Mouse (Mus musculus) forebrain, embryonic 15.5 days (tissue): ENCODE data around the gene Hepacam. TPM values are rescaled to one million over a fixed set of nuclear protein-coding genes. Genes with fewer than 3 reads are reported as not detected.

Experiments used
- ATAC-seq: fragments of 200-750 bp; cut with Nextera tagmentation; replicated peaks from 2 replicates; pipeline ENCODE4 v1.8.0; 2017; ENCODE audit warnings: mild to moderate bottlenecking, moderate TSS enrichment, moderate library complexity
- H3K27ac ChIP-seq: fragments of 300-500 bp; sonication (generic); replicated peaks from 2 replicates; pipeline ENCODE4 v1.5.1; 2015; ENCODE audit warnings: mild to moderate bottlenecking, inconsistent platforms
- H3K27me3 ChIP-seq: fragments of 300-500 bp; sonication (generic); 2 replicates; pipeline ENCODE4 v1.6.1; 2015; ENCODE audit warnings: inconsistent platforms
- H3K36me3 ChIP-seq: fragments of 300-500 bp; sonication (generic); 2 replicates; pipeline ENCODE4 v1.6.1; 2015; ENCODE audit warnings: mild to moderate bottlenecking, inconsistent platforms
- H3K4me1 ChIP-seq: fragments of 300-500 bp; sonication (generic); 2 replicates; pipeline ENCODE4 v1.6.1; 2015; ENCODE audit warnings: inconsistent platforms
- H3K4me2 ChIP-seq: fragments of 300-500 bp; sonication (generic); replicated peaks from 2 replicates; pipeline ENCODE4 v1.6.1; 2015; ENCODE audit warnings: mild to moderate bottlenecking, inconsistent platforms
- H3K4me3 ChIP-seq: fragments of 300-500 bp; sonication (generic); 2 replicates; pipeline ENCODE4 v1.5.1; 2015; ENCODE audit warnings: mild to moderate bottlenecking, inconsistent platforms
- H3K9ac ChIP-seq: fragments of 300-500 bp; sonication (generic); replicated peaks from 2 replicates; pipeline ENCODE4 v1.6.1; 2015; ENCODE audit warnings: mild to moderate bottlenecking, inconsistent platforms
- H3K9me3 ChIP-seq: fragments of 300-500 bp; sonication (generic); 2 replicates; pipeline ENCODE4 v1.6.1; 2016; ENCODE audit warnings: inconsistent platforms
- WGBS: fragments of 180-500 bp; shearing (Covaris S2); methylation state at CpG from one replicate; pipeline ENCODE4 v1.1.7; 2015; ENCODE audit warnings: mixed read lengths; 5-methylcytosine and 5-hydroxymethylcytosine counted together
- polyA plus RNA-seq: library from polyadenylated mRNA; unstranded; fragments of >200 nt; fragmentation: Nextera tagmentation; extraction: Ambion mirVana; gene quantifications from 2 replicates; pipeline ENCODE4 v1.2.1, GENCODE M21; 2015

Gene Hepacam
- polyA plus RNA-seq, 1 experiment from 2014 or later = 4.9 TPM

- 34% methylated on average over 12 of the region's 12 CpGs for WGBS
- ATAC-seq = peak; percentile 58
- H3K4me3 ChIP-seq = peak overlapping the region; percentile 31
- H3K9me3 ChIP-seq = no peaks in the 10 kb centered on the region
- H3K36me3 ChIP-seq = no peaks in the 10 kb centered on the region
- H3K4me1 ChIP-seq = peaks cover 8% of the 10 kb centered on the region
- H3K9ac ChIP-seq = no peak overlapping the region
- no peak overlapping the region for H3K27ac ChIP-seq
- H3K27me3 ChIP-seq = no peaks in the 10 kb centered on the region
- H3K4me2 ChIP-seq = peak overlapping the region; percentile 44
These were observed 54.1 kb downstream of the Hepacam start for GRCm38 (mm10) chr9:37421239-37421638.

DNA sequence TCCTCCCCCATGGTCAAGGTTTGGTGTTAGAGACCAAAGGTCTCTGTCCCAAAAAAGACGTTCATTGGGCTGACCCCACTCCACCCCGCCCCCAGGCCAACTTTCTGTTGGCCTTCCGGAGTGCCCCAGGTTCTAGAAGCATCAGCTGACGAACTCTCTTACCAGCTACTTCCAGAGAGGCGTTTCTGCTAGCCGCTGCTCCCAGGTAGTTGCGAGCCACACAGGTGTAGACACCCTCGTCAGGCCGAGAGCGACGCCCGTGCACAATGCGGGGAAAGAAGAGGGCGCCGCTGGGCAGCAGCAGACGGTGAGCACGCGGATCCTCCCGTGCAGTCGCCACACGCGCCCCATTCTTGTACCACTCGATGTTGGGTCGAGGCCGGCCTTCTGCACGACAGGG lies 62.2 kb downstream of the Hepacam start:
- 60% methylated on average over 26 of the region's 26 CpGs for WGBS
- ATAC-seq = no peak
- H3K9ac ChIP-seq = no peak overlapping the region
- no peak overlapping the region for H3K4me2 ChIP-seq
- no peaks in the 10 kb centered on the region for H3K36me3 ChIP-seq
- H3K27ac ChIP-seq = no peak overlapping the region
- no peak overlapping the region for H3K4me3 ChIP-seq
- H3K9me3 ChIP-seq = no peaks in the 10 kb centered on the region
- H3K27me3 ChIP-seq = peaks cover 38% of the 10 kb centered on the region
- peaks cover 28% of the 10 kb centered on the region for H3K4me1 ChIP-seq

- peak; percentile 82 for ATAC-seq
- Histone ChIP-seq H3K4me2 (peak overlapping the region; percentile 34), H3K36me3 (no peaks in the 10 kb centered on the region), H3K9me3 (no peaks in the 10 kb centered on the region), H3K4me1 (peaks cover 32% of the 10 kb centered on the region), H3K27ac (no peak overlapping the region), H3K27me3 (peaks cover 49% of the 10 kb centered on the region), H3K9ac (no peak overlapping the region), H3K4me3 (peak overlapping the region; percentile 19)
- WGBS = 0% methylated on average over 12 of the region's 12 CpGs
These were observed 63.4 kb downstream of the Hepacam start for GRCm38 (mm10) chr9:37430582-37430981.

DNA sequence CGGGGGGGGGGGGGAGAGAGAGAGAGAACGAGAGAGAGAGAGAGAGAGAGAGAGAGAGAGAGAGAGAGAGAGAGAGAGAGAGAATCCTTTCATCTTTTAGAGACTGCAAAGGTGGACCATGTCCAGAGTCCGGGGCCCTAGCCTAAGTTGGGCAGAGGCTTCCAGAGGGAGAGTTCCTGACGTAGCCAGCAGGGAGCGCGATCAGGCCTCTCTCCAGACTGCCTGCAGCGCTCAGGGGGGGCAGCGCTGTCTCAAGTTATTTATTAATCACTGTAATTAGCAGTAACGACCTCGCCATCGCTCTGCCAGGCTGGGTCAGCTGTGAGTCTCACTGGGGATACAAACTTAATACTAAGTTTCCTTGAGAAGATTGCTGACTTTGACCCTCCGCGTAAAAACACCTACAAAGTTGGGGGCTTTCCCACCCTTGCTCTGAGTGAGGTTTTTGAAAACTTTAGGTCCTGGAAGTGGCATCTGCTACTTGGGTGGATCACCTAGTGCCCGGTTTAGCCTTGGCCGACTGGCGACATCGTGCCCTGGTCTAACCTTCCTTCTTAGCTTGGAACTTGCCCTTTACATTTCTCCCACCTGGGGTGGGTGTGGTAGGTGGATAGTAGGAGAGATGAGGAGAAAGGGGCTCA lies 65.0 kb downstream of the Hepacam start:
- Histone ChIP-seq H3K27me3 (peaks cover 53% of the 10 kb centered on the region), H3K9me3 (no peaks in the 10 kb centered on the region), H3K9ac (peak overlapping the region; percentile 28; the same call in 1 of the 2 replicates), H3K4me2 (peak overlapping the region; percentile 67), H3K4me1 (peaks cover 32% of the 10 kb centered on the region), H3K36me3 (no peaks in the 10 kb centered on the region), H3K27ac (no peak overlapping the region), H3K4me3 (peak overlapping the region; percentile 43)
- WGBS = 0% methylated on average over 16 of the region's 17 CpGs
- 0 out of 2 replicates have a peak, but pooled peaks have one; percentile 30 for ATAC-seq

DNA sequence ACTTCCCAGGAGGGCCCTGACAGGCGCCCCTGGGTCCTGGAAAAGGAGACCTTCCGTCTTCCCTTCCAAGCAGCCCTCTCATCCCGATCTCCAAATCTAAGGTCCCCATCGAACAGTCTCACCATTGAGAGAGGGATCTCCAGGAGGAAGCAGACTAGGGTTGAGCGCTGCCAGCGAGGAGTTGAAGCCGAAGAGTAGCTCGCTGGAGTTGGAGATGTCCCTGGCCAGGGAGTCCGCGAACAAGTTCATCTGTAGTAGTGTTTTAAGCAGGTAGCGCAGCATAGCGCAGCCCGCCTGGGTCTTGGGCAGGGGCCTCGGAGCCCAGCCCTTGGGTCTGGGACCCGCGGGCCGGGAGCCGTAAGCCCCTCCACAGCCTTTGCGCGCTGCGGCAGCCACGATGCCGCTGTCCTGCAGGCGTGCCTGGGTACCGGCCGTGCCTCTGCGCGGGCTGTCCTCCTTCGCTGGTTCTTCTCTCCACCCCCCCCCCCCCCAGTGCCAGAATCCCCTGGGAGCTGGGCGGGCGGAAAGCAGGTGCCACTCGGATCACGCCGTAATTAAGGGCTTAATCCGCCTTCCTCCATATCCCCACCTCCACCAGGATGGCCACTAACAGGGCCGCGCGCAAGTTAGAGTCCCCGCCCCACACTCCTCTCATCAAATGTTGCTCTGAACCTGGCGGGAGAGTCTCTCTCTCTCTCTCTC lies 65.7 kb downstream of the Hepacam start, which contains the start of gene Robo3:
Gene Robo3, minus strand, starts transcription at position 527 of the 702 bp plus-strand sequence.
- peaks cover 53% of the 10 kb centered on the region for H3K27me3 ChIP-seq
- WGBS = under 1% methylated on average over 39 of the region's 40 CpGs
- 0 out of 2 replicates have a peak, but pooled peaks have one; percentile 15 for ATAC-seq

GRCm38 (mm10) chr9:37433823-37434560 lies 66.8 kb downstream of the Hepacam start:
- 6% methylated on average over 18 of the region's 18 CpGs for WGBS
- peak overlapping the region; percentile 43; the same call in 1 of the 2 replicates for H3K4me3 ChIP-seq

More for the DNA sequence above, 65.7 kb downstream of the Hepacam start, which contains the start of gene Robo3:
- Histone ChIP-seq H3K9ac (peak within 1 kb of the TSS; percentile 28), H3K27ac (no peak within 1 kb of the TSS), H3K9me3 (no peaks in the 10 kb centered on the region), H3K4me2 (peak within 1 kb of the TSS; percentile 67), H3K4me3 (peak within 1 kb of the TSS; percentile 43), H3K36me3 (no peaks in the 10 kb centered on the region), H3K4me1 (peaks cover 36% of the 10 kb centered on the region)

DNA sequence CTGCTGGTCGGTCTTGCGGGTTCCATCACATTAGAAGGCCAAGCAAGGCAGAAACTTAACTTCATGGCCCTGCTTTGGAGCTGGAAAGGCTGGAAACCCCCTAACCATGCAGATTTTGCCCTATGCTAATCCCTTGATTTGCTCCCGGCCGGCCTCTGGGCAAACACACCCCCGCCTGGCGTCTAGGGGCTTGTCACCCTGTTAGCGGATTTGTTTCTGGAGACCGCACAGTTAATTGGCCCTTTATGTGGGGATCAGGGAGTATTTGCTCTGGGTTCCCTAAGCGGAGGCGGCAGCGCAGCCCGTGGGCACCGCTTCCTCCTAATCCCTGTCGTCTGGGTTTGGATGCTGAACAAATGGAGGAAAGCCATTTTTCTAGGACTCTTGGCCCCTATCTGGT lies 67.8 kb downstream of the Hepacam start:
- Histone ChIP-seq H3K36me3 (no peaks in the 10 kb centered on the region), H3K4me1 (peaks cover 44% of the 10 kb centered on the region), H3K9ac (no peak overlapping the region), H3K27ac (no peak overlapping the region), H3K4me2 (no peak overlapping the region), H3K9me3 (no peaks in the 10 kb centered on the region), H3K27me3 (peaks cover 46% of the 10 kb centered on the region), H3K4me3 (no peak overlapping the region)
- no peak for ATAC-seq
- 4% methylated on average over 14 of the region's 14 CpGs for WGBS

More at GRCm38 (mm10) chr9:37433823-37434560, 66.8 kb downstream of the Hepacam start:
- Histone ChIP-seq H3K36me3 (no peaks in the 10 kb centered on the region), H3K4me1 (peaks cover 44% of the 10 kb centered on the region), H3K27me3 (peaks cover 53% of the 10 kb centered on the region), H3K9ac (no peak overlapping the region), H3K9me3 (no peaks in the 10 kb centered on the region), H3K27ac (no peak overlapping the region), H3K4me2 (peak overlapping the region; percentile 67; the same call in 1 of the 2 replicates)
- no peak for ATAC-seq

DNA sequence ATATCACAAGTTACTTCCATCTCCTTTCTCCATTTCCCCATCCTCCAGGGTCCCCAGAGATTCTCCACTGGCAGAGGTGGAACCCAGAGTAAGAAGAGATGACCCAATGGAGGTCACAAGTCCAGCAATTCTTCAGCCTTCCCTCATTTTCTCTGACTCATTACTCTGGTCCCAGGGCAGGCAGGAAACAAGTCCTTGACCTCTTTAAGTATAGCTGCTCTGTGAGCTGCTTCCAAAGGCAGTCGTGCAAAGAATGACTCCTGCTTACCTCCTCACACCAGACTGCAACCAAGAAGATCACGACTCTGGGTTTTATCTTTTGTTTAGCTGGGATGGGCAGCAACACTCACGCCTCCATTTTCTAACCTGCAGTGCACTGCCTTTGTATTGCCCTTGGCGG lies 68.5 kb downstream of the Hepacam start:
- peaks cover 46% of the 10 kb centered on the region for H3K27me3 ChIP-seq

More for the DNA sequence above, 68.5 kb downstream of the Hepacam start:
- H3K4me3 ChIP-seq = no peak overlapping the region
- H3K36me3 ChIP-seq = no peaks in the 10 kb centered on the region
- peaks cover 44% of the 10 kb centered on the region for H3K4me1 ChIP-seq
- H3K27ac ChIP-seq = no peak overlapping the region
- ATAC-seq = no peak
- H3K9me3 ChIP-seq = no peaks in the 10 kb centered on the region
- no peak overlapping the region for H3K9ac ChIP-seq
- 22% methylated on average over 4 of the region's 4 CpGs for WGBS
- no peak overlapping the region for H3K4me2 ChIP-seq

Other genes starting within 250 kb of the Hepacam start
- gene Pknox2, start 219.9 kb upstream of the Hepacam start, polyA plus RNA-seq = 20.2 and 21.3 TPM in 2 replicates
- 10.4 and 11.1 TPM in 2 replicates for gene Tmem218, start 159.1 kb upstream of the Hepacam start, polyA plus RNA-seq
- gene Slc37a2, start 111.6 kb upstream of the Hepacam start, polyA plus RNA-seq = 0.97 TPM in 2 replicates
- 8.9 and 9.0 TPM in 2 replicates for gene Ccdc15, start 18.9 kb upstream of the Hepacam start, polyA plus RNA-seq
- 3.3 and 4.2 TPM in 2 replicates for gene Robo4, start 34.5 kb downstream of the Hepacam start, polyA plus RNA-seq
- gene Robo3, start 65.9 kb downstream of the Hepacam start, polyA plus RNA-seq = 1.6 and 3.1 TPM in 2 replicates
- gene Msantd2, start 122.0 kb downstream of the Hepacam start, polyA plus RNA-seq = 34.1 and 34.7 TPM in 2 replicates
- 34.3 and 34.5 TPM in 2 replicates for gene Esam, start 160.7 kb downstream of the Hepacam start, polyA plus RNA-seq
- gene Vsig2, start 171.9 kb downstream of the Hepacam start, polyA plus RNA-seq = 0.64 and 0.69 TPM in 2 replicates
- gene Nrgn, start 185.6 kb downstream of the Hepacam start, polyA plus RNA-seq = 16.1 and 17.3 TPM in 2 replicates
- 8.6 and 8.8 TPM in 2 replicates for gene Siae, start 188.3 kb downstream of the Hepacam start, polyA plus RNA-seq
- 7.7 and 7.9 TPM in 2 replicates for gene Spa17, start 246.4 kb downstream of the Hepacam start, polyA plus RNA-seq